Mouse (Mus musculus) MEL (cell line): ENCODE measurements at regions not wholly inside any gene's neighbourhood (a gene's known extent, or its start where the extent isn't known, plus 50 kb on each side); places are given as distances from the start of the nearest gene placed in this dataset.

Experiments
- CTCF ChIP-seq, 3 experiments: IDR thresholded peaks in 2 of 3; conservative IDR thresholded peaks in 1 of 3; 2 replicates each; pipeline ENCODE4 v1.5.1; 2011 to 2012; ENCODE audit warnings: low read length in 3 of 3, low read depth in 2 of 3, mild to moderate bottlenecking in 2 of 3, improper control_type of control experiment in 1 of 3, inconsistent platforms in 1 of 3, mixed read lengths in 1 of 3, moderate library complexity in 1 of 3; ENCODE audit not compliant: control insufficient read depth in 1 of 3, insufficient read depth in 1 of 3, poor library complexity in 1 of 3, severe bottlenecking in 1 of 3
- EP300 ChIP-seq, 2 experiments: IDR thresholded peaks; 2 replicates each; pipeline ENCODE4 v1.6.1; 2011; ENCODE audit warnings: improper control_type of control experiment in 2 of 2, low read length in 2 of 2, low read depth in 1 of 2, mild to moderate bottlenecking in 1 of 2
- SMC3 ChIP-seq: IDR thresholded peaks from 2 replicates; pipeline ENCODE4 v1.6.1; 2011; ENCODE audit warnings: low read depth, low read length, improper control_type of control experiment
- USF1 ChIP-seq: IDR thresholded peaks from 2 replicates; pipeline ENCODE4 v1.6.1; 2014; ENCODE audit warnings: low read depth, mild to moderate bottlenecking, inconsistent platforms, low read length, improper control_type of control experiment, moderate library complexity
- ZNF384 ChIP-seq: IDR thresholded peaks from 2 replicates; pipeline ENCODE4 v1.6.1; 2012; ENCODE audit warnings: low read depth, mild to moderate bottlenecking, inconsistent platforms, low read length, improper control_type of control experiment

DNA sequence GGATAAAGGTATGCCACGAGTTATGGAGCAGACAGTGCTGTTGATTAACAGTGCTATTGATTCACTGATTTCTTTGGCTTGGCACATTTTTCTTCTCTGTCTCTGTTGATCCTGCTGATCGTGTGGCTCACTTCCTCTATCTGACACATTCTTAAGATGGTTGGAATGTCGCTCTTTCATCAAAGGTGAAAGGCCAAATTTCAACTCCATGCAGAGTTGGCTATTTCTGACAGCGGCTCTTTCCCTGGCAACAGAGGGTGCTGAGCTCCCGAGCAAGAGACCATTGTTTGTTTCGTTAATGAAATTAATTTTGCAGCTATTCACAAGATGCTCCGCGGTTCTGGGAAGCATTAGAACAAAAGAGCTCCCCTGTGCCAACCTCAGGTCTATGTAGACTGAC lies 180.3 kb downstream of the Cog6 start:
- TF ChIP-seq ZNF384 (no peak), EP300 (IDR thresholded peaks at IDR 0.05; ENCODE audit: low read depth in 1 of 2, low read length in 2 of 2) (no peak), USF1 (no peak), SMC3 (no peak), CTCF (IDR thresholded peaks at IDR 0.05 in 2 of 3, conservative IDR thresholded peaks at IDR 0.05 in 1 of 3; ENCODE audit: control insufficient read depth in 1 of 3, insufficient read depth in 1 of 3, low read depth in 2 of 3, low read length in 3 of 3, poor library complexity in 1 of 3, severe bottlenecking in 1 of 3) (no peak)
